Mouse (Mus musculus) liver, adult 2 months (tissue): ENCODE measurements at regions not wholly inside any gene's neighbourhood (a gene's known extent, or its start where the extent isn't known, plus 50 kb on each side); places are given as distances from the start of the nearest gene placed in this dataset.

Experiments
- DNase-seq: peaks from one replicate; pipeline ENCODE4 v3.0.0-alpha.2; 2011; ENCODE audit warnings: low read depth, low spot score; ENCODE audit errors: extremely low read depth
- H3K27ac ChIP-seq: fragments of 200-500 bp; replicated peaks from 2 replicates; pipeline ENCODE4 v1.5.1; 2012; ENCODE audit warnings: low read depth, mild to moderate bottlenecking, control low read depth, inconsistent platforms, low read length; ENCODE audit not compliant: insufficient read depth
- H3K27me3 ChIP-seq: fragments of 200-500 bp; 2 replicates; pipeline ENCODE4 v1.6.1; 2012; ENCODE audit warnings: mild to moderate bottlenecking, moderate library complexity, low read length, inconsistent platforms; ENCODE audit not compliant: control insufficient read depth, insufficient read depth
- H3K36me3 ChIP-seq: fragments of 200-500 bp; 2 replicates; pipeline ENCODE4 v1.6.1; 2012; ENCODE audit warnings: low read length, inconsistent platforms; ENCODE audit not compliant: control insufficient read depth, insufficient read depth
- H3K4me1 ChIP-seq: fragments of 200-500 bp; 2 replicates; pipeline ENCODE4 v1.6.1; 2011; ENCODE audit warnings: low read length; ENCODE audit not compliant: control insufficient read depth, insufficient read depth
- H3K4me3 ChIP-seq: fragments of 200-500 bp; 2 replicates; pipeline ENCODE4 v1.5.1; 2011; ENCODE audit warnings: low read depth, mild to moderate bottlenecking, control low read depth, low read length, moderate library complexity; ENCODE audit not compliant: insufficient read depth
- H3K79me2 ChIP-seq: fragments of 200-500 bp; 2 replicates; pipeline ENCODE4 v1.6.1; 2012; ENCODE audit warnings: inconsistent platforms, mild to moderate bottlenecking, low read length, moderate library complexity; ENCODE audit not compliant: control insufficient read depth, insufficient read depth
- H3K9ac ChIP-seq: fragments of 200-500 bp; 2 replicates; pipeline ENCODE4 v1.6.1; 2012; ENCODE audit warnings: low read depth, mild to moderate bottlenecking, control low read depth, inconsistent platforms, low read length
- CTCF ChIP-seq: fragments of 200-500 bp; IDR thresholded peaks from 2 replicates; pipeline ENCODE4 v1.5.1; 2011; ENCODE audit warnings: low read depth, low read length, control low read depth
- POLR2A ChIP-seq: fragments of 200-500 bp; IDR thresholded peaks from 2 replicates; pipeline ENCODE4 v1.6.1; 2011; ENCODE audit warnings: low read length, control low read depth; ENCODE audit not compliant: insufficient read depth; ENCODE audit errors: extremely low read depth
- WGBS: fragments of 180-500 bp; shearing (Covaris S2); methylation state at CpG from one replicate; pipeline ENCODE4 v1.1.7; 2018; 5-methylcytosine and 5-hydroxymethylcytosine counted together

DNA sequence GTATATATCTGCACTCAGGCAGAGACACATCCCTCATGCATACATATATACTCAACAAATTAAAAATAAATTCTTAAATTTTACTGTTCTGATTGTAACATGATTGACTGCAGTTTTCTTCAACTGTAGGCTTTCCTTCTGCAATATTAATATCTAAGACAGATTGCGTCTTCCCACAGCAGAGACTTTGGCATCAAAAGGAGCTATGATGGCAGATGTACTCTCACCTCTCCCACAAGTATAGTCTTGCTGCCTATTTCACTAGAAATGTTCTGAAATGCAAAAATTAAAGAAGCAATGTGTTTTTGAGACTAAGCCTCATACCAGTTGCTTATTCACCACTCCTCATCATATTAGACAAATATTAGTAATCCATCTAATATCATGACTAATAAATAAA is 356.5 kb downstream of the Dnah5 start:
- H3K27ac ChIP-seq = no peak overlapping the region
- DNase-seq = no peak
- no peaks in the 10 kb centered on the region for H3K27me3 ChIP-seq
- WGBS = 94% methylated on average over 1 of the region's 1 CpGs
- H3K4me3 ChIP-seq = no peak overlapping the region
- H3K9ac ChIP-seq = no peak overlapping the region
- no peaks in the 10 kb centered on the region for H3K79me2 ChIP-seq
- H3K36me3 ChIP-seq = no peaks in the 10 kb centered on the region
- TF ChIP-seq POLR2A (no peak), CTCF (no peak)
- H3K4me1 ChIP-seq = no peaks in the 10 kb centered on the region

DNA sequence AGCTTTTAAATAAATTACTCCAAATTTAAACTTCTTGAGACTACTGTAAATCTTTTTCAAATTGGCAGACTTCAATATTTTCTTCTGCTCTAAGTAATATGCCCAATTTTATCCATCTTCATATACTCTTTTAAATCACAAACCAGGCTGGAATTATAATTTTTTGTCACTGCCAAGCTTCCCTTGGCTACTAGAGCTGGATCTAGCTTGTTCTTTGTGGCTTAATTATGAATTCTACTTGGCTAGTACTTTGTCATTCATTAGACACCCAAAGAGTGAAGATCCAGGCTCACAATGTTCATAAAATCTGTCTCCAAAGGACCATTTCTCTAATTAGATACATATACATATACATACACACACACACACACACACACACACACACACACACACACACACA is 391.7 kb downstream of the Dnah5 start:
- Histone ChIP-seq H3K4me3 (no peak overlapping the region), H3K27me3 (no peaks in the 10 kb centered on the region), H3K79me2 (no peaks in the 10 kb centered on the region), H3K9ac (no peak overlapping the region), H3K4me1 (no peaks in the 10 kb centered on the region), H3K27ac (no peak overlapping the region), H3K36me3 (no peaks in the 10 kb centered on the region)
- TF ChIP-seq POLR2A = no peak
- TF ChIP-seq CTCF = no peak
- no peak for DNase-seq

DNA sequence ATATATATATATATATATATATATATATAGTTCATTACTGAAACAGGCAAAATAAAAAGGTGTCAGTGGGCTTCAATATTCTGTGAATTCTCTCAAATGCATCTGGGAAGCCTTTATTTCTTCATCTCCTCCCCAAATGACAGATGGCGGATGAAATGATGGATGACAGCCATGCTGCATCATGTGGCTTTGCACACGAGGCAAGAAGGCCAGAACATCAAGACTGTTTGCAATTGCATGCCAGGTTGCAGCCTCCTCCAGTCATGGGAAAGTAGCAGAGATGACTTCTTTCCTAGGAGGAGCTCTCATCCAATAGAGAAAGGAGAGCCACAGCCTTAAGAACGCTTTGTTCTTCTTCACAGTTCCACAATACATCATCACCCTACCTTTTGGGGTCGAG is 392.2 kb downstream of the Dnah5 start:
- TF ChIP-seq POLR2A (no peak), CTCF (no peak)
- H3K36me3 ChIP-seq = no peaks in the 10 kb centered on the region
- H3K4me3 ChIP-seq = no peak overlapping the region
- no peak overlapping the region for H3K27ac ChIP-seq
- WGBS = 59% methylated on average over 4 of the region's 4 CpGs
- no peaks in the 10 kb centered on the region for H3K79me2 ChIP-seq
- DNase-seq = no peak
- no peaks in the 10 kb centered on the region for H3K27me3 ChIP-seq
- no peaks in the 10 kb centered on the region for H3K4me1 ChIP-seq
- H3K9ac ChIP-seq = no peak overlapping the region

DNA sequence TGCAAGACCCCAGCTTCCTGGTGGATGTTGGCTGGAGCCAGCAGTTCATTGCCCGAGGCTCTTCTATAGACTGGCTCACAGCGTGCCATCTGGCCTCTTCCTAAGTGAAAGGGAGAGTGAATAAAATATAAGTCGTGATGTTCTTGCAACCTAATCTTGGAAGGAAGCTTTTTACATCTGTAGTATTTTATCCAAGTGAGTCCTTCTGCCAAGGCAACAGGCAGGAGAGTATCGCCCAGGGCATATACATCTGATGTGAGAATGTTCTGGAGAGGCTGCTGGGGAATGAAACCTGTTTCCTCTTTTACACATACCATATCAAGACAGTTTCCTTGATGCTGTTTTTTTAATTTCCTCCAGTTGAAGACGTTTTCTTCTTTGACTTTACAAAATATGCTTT is 396.6 kb downstream of the Dnah5 start:
- DNase-seq = no peak
- no peak overlapping the region for H3K27ac ChIP-seq
- 70% methylated on average over 5 of the region's 5 CpGs for WGBS

DNA sequence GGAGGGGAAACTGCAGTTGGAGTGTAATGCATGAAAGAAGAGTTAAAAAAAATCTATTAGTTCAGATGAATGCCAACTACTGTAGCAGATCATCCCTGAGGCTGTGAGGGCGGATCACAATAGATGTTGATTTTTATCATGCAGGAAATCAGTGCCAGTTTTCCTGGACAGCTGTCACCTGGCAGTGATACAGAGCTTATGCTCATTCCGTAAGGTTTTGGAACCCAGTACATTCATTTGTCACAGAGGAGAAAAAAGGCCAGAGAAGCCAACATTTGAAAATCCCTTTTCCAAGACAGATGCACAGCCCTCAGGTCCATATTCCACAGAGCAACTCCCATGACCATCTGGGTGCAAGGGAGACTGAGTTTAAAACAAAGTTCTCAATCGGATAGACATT is 412.1 kb downstream of the Dnah5 start:
- Histone ChIP-seq H3K79me2 (no peaks in the 10 kb centered on the region), H3K27ac (no peak overlapping the region), H3K4me3 (no peak overlapping the region), H3K9ac (no peak overlapping the region), H3K27me3 (no peaks in the 10 kb centered on the region), H3K4me1 (no peaks in the 10 kb centered on the region), H3K36me3 (no peaks in the 10 kb centered on the region)
- TF ChIP-seq POLR2A (no peak), CTCF (no peak)
- DNase-seq = no peak
- whole genome bisulfite sequencing = 76% methylated on average over 3 of the region's 3 CpGs

More for the DNA sequence above, 396.6 kb downstream of the Dnah5 start:
- Histone ChIP-seq H3K36me3 (no peaks in the 10 kb centered on the region), H3K4me3 (no peak overlapping the region), H3K79me2 (no peaks in the 10 kb centered on the region), H3K9ac (no peak overlapping the region), H3K4me1 (no peaks in the 10 kb centered on the region), H3K27me3 (no peaks in the 10 kb centered on the region)
- TF ChIP-seq POLR2A = no peak

DNA sequence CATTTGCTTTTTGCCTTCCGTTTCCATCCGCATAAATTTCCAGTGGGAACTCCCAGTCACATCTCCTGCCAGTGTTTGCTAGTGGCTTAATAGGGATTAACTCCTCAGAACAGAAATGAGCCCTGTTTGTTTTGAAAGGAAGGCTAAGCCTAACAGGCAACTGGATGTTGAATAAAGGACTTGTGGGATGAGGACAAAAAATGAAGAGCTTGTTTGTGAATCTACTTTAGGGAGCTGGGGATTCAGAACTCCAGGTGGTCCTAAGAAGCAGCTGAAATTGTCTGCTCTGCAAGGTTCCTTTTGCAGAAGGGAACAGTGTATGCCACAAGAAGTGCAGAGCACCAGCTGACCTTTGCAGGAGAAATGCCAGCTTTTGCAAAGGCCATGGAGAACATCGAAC is 436.8 kb downstream of the Dnah5 start:
- TF ChIP-seq CTCF (no peak), POLR2A (no peak)
- Histone ChIP-seq H3K36me3 (no peaks in the 10 kb centered on the region), H3K27me3 (no peaks in the 10 kb centered on the region), H3K79me2 (no peaks in the 10 kb centered on the region), H3K4me3 (no peak overlapping the region), H3K4me1 (no peaks in the 10 kb centered on the region), H3K27ac (no peak overlapping the region), H3K9ac (no peak overlapping the region)
- DNase-seq = no peak
- 46% methylated on average over 3 of the region's 3 CpGs for WGBS

DNA sequence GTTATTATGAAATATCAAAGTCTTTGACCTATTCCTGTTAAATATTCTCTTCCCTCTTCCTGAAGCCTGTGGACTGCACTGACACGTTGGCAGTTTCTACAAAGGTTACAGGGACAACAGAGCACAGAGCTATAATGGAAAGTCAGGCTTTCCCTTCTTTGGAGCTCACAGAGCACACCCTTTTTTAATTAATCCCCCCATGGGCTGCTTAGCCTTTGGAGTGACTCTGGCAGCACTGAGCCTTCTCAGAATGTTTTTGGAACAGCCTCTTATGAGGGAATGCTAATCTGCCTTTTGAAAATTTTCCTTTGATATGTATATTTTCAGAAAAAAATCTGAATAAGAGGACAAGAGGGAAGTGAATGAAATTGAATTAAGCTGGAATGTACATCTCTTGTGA is 441.6 kb downstream of the Dnah5 start:
- no peak overlapping the region for H3K4me3 ChIP-seq
- no peaks in the 10 kb centered on the region for H3K36me3 ChIP-seq
- no peak overlapping the region for H3K27ac ChIP-seq
- H3K27me3 ChIP-seq = no peaks in the 10 kb centered on the region
- no peak overlapping the region for H3K9ac ChIP-seq
- no peaks in the 10 kb centered on the region for H3K79me2 ChIP-seq
- TF ChIP-seq POLR2A (no peak), CTCF (no peak)
- no peaks in the 10 kb centered on the region for H3K4me1 ChIP-seq
- WGBS = 6% methylated on average over 1 of the region's 1 CpGs
- peak; percentile 34 for DNase-seq
